Mouse (Mus musculus) spleen, postnatal 10 days (tissue): ENCODE data around the gene Ric8b.

Source experiments
- DNase-seq, 2 experiments: peaks; one replicate each; pipeline ENCODE4 v3.0.0; 2021 to 2022; ENCODE audit warnings: low spot score in 2 of 2

Ric8b gene

DNA sequence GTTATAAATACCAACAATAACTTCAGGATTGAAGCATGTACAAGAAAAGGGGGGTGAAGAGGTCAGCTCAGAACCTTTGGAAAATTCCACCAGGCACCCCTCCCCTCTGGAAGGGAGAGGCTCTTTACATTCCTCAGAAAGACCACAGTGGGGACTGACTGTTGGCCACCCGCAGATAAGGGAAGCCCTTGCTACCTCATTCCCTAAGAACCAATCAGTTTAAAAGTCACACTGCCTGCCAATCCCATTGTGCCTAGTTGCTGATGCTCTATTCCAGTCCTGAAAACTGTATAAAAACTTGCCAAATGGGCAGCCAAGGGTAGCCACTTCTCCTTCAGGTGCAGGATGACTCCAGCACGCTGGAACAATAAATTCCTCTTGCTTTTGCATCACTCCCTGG is 137.5 kb downstream of the Ric8b start:
- DNase-seq: no peak
